Mouse (Mus musculus): Measurements from ENCODE around the gene Syt1.

GRCm38 (mm10) chr10:108697062-108697461 lies 313.7 kb downstream of the Syt1 start:
- TF ChIP-seq CHD2 (IDR thresholded peaks at IDR 0.05; ENCODE audit: low read depth, low read length) = no peak
- TF ChIP-seq HCFC1 (IDR thresholded peaks at IDR 0.05; ENCODE audit: borderline replicate concordance, insufficient read depth, low read length) = no peak
- no peak for TF ChIP-seq ZNF384 (IDR thresholded peaks at IDR 0.05; ENCODE audit: low read depth, low read length)
